Mouse (Mus musculus) adrenal gland, adult (tissue): ENCODE results near the gene Inpp4a.

Experiments used
- DNase-seq, 2 experiments: peaks; one replicate each; pipeline ENCODE4 v3.0.0; 2022 to 2023; ENCODE audit warnings: low spot score in 1 of 2; ENCODE audit not compliant: inconsistent age in 2 of 2

Gene Inpp4a

DNA sequence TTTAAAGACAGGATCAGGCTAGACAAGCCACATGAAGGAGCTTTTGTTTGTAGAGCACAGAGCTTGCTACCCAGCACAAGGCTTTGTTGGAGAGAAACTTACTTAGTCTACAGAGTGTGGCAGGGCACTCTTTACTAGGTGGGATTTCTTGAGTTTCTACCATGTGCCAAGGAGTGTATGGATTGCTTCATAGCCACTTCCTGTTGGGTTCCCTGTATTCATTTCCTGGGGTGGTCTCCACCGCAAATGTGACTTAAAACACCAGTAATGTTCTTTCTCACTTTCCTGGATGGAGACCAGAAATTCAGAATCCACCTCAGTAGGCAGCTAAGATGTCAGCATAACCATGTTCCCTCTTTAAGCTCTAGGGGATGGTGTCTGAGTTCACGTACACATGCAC, 18.9 kb downstream of the Inpp4a start:
- no peak for DNase-seq

DNA sequence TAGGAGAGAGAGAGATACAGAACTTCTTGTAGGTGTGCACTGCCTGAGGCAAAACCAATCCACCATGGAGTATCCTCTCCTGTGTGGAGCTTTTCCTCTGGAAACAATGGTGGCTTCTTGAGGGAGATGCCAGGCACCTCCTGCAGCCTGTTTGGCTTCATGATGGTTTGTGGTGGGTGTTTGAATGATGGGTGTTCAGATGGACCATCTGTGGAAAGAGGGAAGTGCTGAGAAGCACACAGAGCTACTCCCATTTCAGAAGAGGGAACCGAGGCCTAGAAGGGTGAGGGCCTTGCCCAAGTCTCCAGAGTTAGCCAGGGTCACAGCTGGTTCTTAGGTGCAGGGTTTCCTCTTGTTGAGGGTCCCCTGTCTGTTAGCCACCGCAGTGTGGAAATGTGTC, 23.0 kb downstream of the Inpp4a start:
- DNase-seq, result no peak

DNA sequence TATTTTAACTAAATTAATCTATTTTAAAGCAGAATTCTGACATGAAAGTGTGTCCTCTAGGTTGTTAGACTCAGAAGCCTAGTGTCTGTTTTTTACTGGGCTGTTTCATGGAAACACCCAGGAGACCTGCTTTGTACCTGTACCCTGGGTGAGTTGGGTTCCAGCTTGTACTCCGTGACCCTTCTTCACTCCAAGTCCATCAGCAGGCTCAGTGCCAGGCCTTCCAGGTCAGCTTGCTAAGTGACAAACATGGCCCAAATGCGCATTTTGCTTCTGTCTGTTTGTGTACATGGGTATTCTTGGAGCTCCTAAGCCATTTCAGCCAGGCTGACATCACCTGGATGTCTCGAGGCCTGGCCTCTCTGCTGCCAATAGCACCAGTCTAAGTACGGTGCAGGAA, 23.5 kb downstream of the Inpp4a start:
- DNase-seq, result no peak

DNA sequence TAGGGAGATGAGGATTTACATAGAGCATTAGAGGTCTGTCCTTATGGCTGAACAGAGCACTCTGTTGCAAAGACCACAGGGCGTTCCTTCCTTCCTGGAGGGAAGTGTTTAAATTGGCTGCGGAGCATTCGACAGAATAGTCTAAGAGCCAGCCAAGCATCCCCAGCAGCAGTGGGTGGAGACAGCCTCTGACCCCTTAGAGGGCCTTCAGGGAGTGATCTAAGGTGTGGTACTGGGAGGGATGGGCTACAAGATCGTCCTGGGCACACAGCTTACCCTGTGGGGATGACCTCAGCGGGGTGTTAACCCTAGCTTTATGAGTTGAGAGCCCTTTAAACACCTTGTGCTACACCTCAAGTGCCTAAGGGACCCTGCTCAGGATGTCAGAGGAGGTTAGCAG, 24.9 kb downstream of the Inpp4a start:
- no peak for DNase-seq

DNA sequence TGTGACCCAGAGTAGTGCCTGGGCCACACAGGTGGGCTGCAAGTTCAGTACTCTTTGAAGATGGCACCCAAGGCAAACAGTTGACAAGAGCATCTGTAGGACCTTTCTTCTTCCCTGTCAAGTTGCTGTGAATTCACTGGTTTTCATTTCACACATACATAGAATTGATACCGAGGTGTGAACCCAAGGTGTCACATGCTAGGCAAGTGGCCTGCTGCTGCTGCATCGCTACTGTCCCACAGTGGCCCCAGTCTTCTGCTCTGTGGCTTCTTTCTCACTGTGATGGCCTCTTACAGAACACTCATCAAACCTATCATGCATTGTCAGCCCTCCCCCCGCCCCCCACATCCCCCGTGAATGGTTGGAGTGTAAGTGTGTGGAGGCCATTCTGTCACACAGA, 27.6 kb downstream of the Inpp4a start:
- no peak for DNase-seq

DNA sequence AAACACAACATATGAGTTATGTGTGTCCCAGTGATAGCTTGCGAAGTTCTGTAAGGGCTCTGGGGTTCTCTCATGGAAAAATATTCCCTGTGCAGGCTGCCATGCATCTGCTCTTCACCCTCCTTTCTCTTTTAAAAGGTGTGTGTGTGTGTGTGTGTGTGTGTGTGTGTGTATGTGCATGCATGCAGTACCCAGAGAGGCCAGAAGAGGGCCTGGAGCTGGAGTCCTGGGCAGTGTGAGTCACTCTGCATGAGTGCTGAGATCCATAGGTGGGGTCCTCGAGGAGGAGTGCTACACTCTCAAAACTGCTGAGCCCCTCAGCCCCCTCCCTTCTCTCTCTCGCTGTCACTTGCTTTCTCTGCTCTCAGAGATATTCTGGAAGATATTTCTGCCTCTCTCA, 29.5 kb downstream of the Inpp4a start:
- no peak for DNase-seq

DNA sequence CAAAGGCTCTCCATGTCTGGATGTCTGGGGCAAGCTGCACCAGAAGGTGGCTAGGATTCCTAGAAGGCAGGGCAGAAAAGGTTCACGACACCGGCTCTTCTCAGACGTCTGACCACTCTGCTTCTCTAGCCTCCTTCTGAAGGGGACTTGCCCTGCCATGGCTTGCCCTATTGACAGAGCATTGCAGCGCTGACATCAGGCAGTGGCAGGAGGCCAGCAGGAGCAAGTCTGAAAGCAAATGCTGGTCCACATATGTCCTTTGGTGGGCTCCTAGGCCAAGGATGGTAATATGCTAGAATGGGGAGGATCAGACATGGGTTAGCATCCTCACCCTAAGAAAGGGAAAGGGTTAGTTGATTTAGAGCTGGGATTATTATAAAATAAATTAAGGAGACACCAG, 30.2 kb downstream of the Inpp4a start:
- no peak for DNase-seq

DNA sequence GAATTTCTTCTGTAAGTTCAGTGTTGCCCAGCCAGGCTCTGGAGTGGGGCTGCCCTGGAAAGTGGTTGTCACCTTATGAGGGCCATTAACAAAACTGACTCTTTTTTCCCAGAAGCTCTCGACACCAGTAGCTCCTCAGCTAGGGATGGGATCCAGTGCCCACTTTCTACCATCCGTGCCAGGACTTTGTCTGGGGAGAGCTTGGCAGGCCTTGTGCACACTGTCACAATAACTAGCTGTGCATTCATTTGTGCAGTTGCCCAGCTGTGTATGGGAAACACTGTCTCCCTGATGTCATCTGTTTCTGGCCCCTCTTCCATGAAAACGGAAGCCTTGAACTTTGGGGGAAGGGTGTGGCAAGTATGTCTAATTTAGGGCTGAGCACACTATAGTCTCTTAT, 33.1 kb downstream of the Inpp4a start:
- DNase-seq, result no peak

DNA sequence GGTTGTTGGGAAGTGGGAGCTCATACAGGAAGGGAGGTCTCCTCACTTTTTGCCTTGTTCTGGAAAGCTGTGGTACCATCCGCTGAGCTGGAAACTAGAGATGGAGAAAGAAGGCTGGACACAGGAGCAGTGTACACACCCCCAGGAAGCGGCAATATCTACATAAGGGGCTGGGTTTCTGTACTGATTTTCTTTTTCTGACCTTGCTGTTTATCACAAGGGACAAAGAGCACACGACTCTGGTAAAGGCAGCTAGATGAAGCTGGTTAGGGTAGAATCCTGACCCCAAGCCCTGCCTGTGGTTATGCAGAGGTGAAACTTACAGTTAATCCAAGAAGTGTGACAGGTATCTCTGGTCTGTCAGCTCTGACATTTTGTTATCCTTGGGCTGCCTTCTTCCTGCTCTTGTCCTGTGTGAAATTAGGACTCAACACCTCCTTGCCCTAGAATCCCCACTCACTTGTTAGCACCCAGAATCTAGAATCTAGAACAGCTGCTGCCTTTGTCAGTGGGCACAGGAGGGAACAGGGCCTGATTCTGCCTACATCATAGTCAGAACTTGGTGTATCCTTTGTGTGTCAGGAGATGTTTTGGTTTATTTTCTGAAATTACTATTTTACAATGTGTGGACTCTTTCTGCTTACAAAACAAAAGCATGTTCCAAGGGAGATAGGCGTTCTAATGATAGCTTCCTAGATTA, 34.2 kb downstream of the Inpp4a start:
- no peak for DNase-seq

- no peak for DNase-seq
These were observed 36.4 kb downstream of the Inpp4a start for GRCm38 (mm10) chr1:37336022-37336421.

DNA sequence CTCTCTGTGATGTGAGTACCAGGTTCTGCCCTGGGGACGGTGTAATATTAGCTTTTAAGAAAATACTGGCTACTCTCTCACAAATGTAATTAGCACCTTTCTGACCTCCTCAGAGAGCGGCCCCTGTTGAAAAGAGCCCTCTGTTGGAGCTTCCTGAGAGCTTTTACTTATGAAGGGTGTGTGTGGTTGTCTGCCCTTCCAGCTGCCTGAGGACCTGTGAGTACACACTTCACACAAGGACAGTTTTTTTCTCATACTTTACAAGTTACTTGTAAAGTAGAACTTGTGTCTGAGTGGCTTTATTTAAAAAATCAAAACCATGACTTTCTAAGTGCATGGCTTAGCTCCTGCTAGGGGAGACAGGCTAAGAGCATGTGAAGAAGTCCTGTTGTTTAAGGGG, 37.1 kb downstream of the Inpp4a start:
- DNase-seq, result no peak

DNA sequence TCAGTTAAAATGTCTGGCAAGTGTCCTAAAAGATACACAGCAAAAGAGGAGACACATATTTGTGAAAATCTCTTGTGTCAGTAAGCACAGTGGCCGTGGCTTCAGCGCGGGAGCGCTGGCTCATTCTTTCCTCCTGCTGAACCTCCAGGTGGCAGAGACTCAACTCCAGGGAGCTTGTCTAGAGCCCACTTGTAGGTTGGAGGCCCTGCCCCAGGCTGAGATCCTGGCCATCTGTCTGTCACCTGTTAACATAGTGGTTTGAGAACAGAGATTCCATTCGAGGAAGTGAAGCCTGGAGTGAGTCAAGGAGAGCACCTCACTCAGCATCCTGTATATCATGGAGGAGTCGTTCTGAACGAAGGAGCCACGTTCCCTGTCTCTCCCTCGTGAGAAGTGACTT, 37.6 kb downstream of the Inpp4a start:
- DNase-seq, result no peak

- no peak for DNase-seq
These were observed 39.5 kb downstream of the Inpp4a start for GRCm38 (mm10) chr1:37339144-37339543.

DNA sequence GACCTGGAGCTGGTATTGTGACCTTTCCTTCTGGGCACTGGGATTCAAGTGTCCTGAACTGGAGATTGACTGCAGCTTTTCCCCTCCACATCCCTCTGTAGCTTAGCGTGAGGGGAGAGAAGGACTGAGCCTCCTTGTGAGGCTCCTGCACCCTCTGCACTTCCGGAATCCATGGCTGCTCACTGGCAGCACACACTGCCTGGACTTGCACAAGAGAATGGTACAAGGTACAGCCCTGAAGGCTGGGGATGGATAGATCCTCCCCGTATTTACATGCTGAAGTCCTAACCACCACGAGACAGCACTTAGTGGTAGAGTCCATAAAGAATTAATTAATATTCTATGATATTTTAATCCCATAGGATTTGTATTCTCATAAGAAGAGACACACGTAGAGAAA, 41.7 kb downstream of the Inpp4a start:
- DNase-seq, result no peak

DNA sequence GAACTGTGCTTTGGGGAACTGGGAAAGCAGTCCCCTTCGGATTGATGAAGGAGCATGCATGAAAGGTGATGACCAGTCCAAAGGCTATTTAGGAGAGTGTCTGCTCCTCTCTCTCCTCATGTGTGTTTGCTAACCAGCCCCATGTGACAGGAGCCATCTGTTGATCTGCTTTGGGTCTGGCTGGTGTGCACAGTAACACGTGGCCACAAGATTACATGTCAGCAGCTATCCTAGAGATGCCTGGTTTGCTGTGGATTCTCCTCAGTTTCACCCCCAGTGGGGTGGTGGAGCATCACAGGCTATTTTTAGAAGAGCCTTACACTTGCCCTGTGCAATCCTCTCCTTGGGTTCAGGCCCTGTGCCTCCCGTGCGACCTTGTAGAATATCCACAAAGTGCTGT, 42.2 kb downstream of the Inpp4a start:
- DNase-seq, result no peak

- no peak for DNase-seq
These were observed 42.9 kb downstream of the Inpp4a start for GRCm38 (mm10) chr1:37342524-37342923.

GRCm38 (mm10) chr1:37343265-37343664, 43.6 kb downstream of the Inpp4a start:
- no peak for DNase-seq

DNA sequence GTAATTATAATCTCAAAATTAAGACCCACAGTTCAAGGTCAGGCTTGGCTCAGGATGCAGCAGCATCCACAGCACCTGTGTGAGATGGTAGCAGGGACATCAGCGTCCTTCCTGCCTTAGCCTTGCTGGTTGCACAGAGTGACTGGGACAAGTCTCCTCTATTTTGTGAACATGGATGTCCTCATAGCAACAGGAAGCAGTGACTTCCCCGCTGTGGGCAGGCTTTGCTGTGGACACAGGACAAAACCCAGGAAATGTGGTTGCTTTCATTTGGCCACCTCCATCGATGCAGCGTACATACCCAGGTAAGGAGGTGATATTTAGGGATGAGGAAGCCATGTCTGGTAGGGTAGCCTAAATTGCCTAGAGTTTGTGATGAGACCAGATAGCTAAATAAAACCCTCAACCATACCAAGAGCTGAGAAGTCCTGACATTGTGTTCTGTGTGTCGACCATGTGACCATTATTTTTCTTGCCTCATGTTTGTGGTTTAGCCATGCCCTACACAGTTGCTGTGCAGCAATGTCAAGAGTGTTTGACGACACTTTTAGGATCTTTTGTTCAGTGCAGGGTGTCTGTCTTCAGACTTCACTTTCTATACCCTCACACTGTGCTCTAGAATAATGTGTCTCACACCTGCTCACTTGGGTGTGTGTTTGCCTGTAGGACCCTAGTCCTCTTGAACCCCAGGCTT, 44.7 kb downstream of the Inpp4a start:
- no peak for DNase-seq

- peak; percentile 48 to 87 for DNase-seq
These were observed 47.9 kb downstream of the Inpp4a start for GRCm38 (mm10) chr1:37347361-37348080.

GRCm38 (mm10) chr1:37350886-37351651, 51.4 kb downstream of the Inpp4a start:
- DNase-seq, result no peak

DNA sequence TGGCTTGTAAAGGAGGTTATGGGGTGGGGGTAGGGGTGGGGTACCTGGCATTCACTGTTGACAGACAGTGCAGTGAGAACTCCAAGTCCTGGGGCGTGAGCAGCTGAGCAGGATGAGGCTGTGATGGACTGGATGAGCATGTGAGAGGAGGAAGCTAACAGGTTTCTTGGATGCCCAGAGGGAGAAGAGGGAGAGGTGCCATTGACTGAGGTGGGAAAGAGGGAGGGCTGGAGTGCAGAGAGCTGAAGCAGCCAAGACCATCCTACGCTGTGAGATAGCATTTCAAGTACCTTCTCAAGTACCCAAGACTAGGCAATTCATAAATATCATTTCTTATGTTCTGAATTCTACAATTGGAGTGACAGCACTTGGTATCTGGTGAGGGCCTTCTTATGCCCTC, 52.3 kb downstream of the Inpp4a start:
- no peak for DNase-seq

- peak in 1 of 2 experiments; percentile 67 for DNase-seq
These were observed 53.8 kb downstream of the Inpp4a start for GRCm38 (mm10) chr1:37353456-37353855.
